Mouse (Mus musculus) embryo, embryonic 10 days (tissue): ENCODE measurements around the gene Hmx1.

Experiments used
- DNase-seq: peaks from one replicate; pipeline ENCODE4 v3.0.0-alpha.2; 2015; ENCODE audit warnings: low spot score

Hmx1 gene

GRCm38 (mm10) chr5:35398310-35398910 lies 9.5 kb downstream of the Hmx1 start:
- no peak for DNase-seq

- DNase-seq: no peak
These were observed 10.2 kb downstream of the Hmx1 start for GRCm38 (mm10) chr5:35399061-35399460.

- DNase-seq: peak; percentile 43
These were observed 10.9 kb downstream of the Hmx1 start for GRCm38 (mm10) chr5:35399704-35400320.

GRCm38 (mm10) chr5:35401240-35401639 lies 12.3 kb downstream of the Hmx1 start:
- DNase-seq: no peak

- DNase-seq: no peak
These were observed 18.6 kb downstream of the Hmx1 start for GRCm38 (mm10) chr5:35407411-35407930.

- DNase-seq: no peak
These were observed 22.1 kb downstream of the Hmx1 start for GRCm38 (mm10) chr5:35411028-35411427.

- DNase-seq: no peak
These were observed 23.9 kb downstream of the Hmx1 start for GRCm38 (mm10) chr5:35412833-35413232.

- peak; percentile 83 for DNase-seq
These were observed 28.8 kb downstream of the Hmx1 start for GRCm38 (mm10) chr5:35417707-35418106.

GRCm38 (mm10) chr5:35421622-35422021 lies 32.7 kb downstream of the Hmx1 start:
- no peak for DNase-seq

GRCm38 (mm10) chr5:35425218-35425617 lies 36.3 kb downstream of the Hmx1 start:
- peak; percentile 81 for DNase-seq

GRCm38 (mm10) chr5:35427901-35428300 lies 39.0 kb downstream of the Hmx1 start:
- no peak for DNase-seq

- no peak for DNase-seq
These were observed 39.5 kb downstream of the Hmx1 start for GRCm38 (mm10) chr5:35428421-35428820.

GRCm38 (mm10) chr5:35432098-35432497 lies 43.2 kb downstream of the Hmx1 start:
- no peak for DNase-seq

GRCm38 (mm10) chr5:35434038-35434437 lies 45.1 kb downstream of the Hmx1 start:
- DNase-seq: no peak

GRCm38 (mm10) chr5:35434703-35435102 lies 45.8 kb downstream of the Hmx1 start:
- no peak for DNase-seq

GRCm38 (mm10) chr5:35438805-35439204 lies 49.9 kb downstream of the Hmx1 start:
- no peak for DNase-seq

GRCm38 (mm10) chr5:35440459-35440858 lies 51.6 kb downstream of the Hmx1 start:
- DNase-seq: no peak

GRCm38 (mm10) chr5:35441411-35441810 lies 52.5 kb downstream of the Hmx1 start:
- no peak for DNase-seq

- no peak for DNase-seq
These were observed 55.8 kb downstream of the Hmx1 start for GRCm38 (mm10) chr5:35444731-35445130.

GRCm38 (mm10) chr5:35447656-35448443 lies 58.9 kb downstream of the Hmx1 start:
- DNase-seq: peak; percentile 90
